Mouse (Mus musculus): ENCODE data around the gene H2afy2. TPM values are rescaled to one million over a fixed set of nuclear protein-coding genes. Genes with fewer than 3 reads are reported as not detected.

The H2afy2 gene
- total RNA-seq (2017), result 0.58 TPM in 1 of 3 replicates, not detected in the others

DNA sequence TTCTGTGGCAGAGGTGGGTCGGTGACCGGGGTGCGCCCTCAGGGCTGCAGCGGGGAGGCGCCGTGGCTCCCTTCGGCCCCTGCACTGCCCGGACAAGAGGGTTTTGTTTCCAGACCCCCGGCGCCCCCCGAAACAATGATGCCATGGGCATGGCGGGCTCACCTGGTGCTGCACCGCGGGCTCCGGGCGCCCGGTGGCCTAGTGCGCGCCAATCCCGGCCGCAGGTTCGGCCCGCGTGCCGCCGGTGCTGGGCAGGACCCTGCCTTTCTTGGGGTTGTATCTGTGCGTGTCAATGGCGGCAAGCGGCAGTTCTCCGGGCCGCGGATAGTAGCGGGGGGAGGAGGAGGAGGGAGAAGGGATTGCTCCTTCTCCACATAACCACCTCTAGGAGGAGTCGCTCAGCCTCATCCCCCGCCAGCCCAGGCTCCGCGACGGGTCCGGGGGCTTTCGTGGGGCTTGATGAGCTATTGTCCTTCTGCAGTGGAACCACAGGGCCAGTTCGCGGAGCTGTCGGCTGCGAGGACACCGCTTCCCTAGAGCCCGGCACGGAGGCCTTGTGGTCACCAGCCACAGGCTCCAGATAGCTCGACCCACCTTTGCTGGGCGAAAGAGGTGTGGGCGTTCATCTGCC lies at the start of gene H2afy2:
TSS of gene H2afy2 (minus strand) at position 527 of the 631 bp plus-strand sequence.
- ATAC-seq (replicated peaks; ENCODE audit: insufficient number of reproducible peaks, low FRiP score, low TSS enrichment, poor library complexity, severe bottlenecking), result no peak

- no peak for ATAC-seq (replicated peaks; ENCODE audit: insufficient number of reproducible peaks, low FRiP score, low TSS enrichment, poor library complexity, severe bottlenecking)
These were observed 48.8 kb upstream of the H2afy2 start for GRCm38 (mm10) chr10:61832713-61833112.

- ATAC-seq (replicated peaks; ENCODE audit: insufficient number of reproducible peaks, low FRiP score, low TSS enrichment, poor library complexity, severe bottlenecking), result no peak
These were observed 47.8 kb upstream of the H2afy2 start for GRCm38 (mm10) chr10:61831741-61832140.

- ATAC-seq (replicated peaks; ENCODE audit: insufficient number of reproducible peaks, low FRiP score, low TSS enrichment, poor library complexity, severe bottlenecking), result no peak
These were observed 47.3 kb upstream of the H2afy2 start for GRCm38 (mm10) chr10:61831251-61831650.

DNA sequence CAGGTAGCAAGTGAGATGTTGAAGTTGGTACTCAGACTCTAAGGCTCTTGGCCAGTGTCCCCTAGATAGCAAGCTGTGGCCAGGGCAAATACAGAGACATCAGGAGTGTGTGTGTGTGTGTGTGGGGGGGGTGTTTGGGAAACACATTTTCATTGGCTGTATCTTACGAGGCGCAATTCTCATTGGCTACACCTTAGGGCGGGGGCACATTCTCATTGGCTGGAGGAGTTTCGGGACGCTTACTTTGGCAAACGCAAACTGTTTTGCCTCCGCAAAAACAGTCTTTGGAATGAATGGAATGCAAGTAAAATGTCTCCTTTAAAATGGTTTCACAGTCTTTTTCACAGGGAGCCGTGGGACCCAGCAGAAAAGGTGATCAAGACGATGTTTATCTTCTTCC lies 46.9 kb upstream of the H2afy2 start:
- ATAC-seq (replicated peaks; ENCODE audit: insufficient number of reproducible peaks, low FRiP score, low TSS enrichment, poor library complexity, severe bottlenecking), result no peak

GRCm38 (mm10) chr10:61829046-61829445 lies 45.1 kb upstream of the H2afy2 start:
- ATAC-seq (replicated peaks; ENCODE audit: insufficient number of reproducible peaks, low FRiP score, low TSS enrichment, poor library complexity, severe bottlenecking), result no peak

DNA sequence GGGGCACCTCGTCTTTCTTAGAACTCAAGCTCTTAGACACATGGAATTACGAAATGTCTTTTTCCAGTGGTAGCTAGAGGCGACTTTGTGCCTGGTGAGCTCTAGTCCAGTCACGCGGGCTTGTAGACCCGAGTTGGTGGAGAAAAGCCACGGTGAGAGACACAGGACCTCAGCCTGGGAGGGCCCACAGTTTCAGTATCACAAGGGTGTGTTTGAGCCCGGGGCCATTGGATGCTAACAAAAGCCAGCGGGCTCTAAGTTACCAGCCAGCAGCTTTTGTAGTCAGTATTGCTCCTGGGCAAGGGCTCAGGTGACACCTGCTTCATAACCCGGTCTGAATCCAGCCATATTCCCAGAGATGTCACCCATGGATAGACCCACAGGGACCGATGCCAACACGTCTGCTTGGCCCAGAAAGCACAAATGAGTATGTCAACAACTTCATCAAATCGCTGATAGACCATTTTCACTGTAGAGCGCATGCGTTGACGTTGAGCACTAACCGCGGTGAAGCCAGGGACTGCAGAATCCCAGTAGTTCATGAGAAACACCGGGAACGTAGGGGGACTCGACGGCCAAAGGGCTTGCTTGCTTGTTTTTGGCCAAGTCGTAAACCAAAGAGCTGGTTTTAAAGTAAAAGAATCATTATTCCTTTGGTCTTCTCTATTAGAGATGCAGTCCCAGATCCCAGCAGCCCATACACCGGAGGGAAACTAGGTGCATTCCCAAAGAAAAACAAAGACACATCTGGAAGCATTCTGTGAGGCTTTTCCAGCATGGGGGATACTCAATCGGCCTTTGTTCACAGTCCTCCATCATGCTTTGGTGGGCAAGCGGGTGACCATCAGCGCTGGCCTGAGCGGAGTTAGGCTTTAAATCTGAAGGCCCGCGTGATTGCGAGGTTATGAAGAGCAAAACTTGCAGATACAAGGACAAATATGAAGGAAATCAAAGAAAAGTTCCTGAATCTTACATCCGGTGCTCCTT lies 44.3 kb upstream of the H2afy2 start:
- ATAC-seq (replicated peaks; ENCODE audit: insufficient number of reproducible peaks, low FRiP score, low TSS enrichment, poor library complexity, severe bottlenecking), result no peak

GRCm38 (mm10) chr10:61826753-61827435 lies 42.9 kb upstream of the H2afy2 start:
- no peak for ATAC-seq (replicated peaks; ENCODE audit: insufficient number of reproducible peaks, low FRiP score, low TSS enrichment, poor library complexity, severe bottlenecking)

- no peak for ATAC-seq (replicated peaks; ENCODE audit: insufficient number of reproducible peaks, low FRiP score, low TSS enrichment, poor library complexity, severe bottlenecking)
These were observed 42.2 kb upstream of the H2afy2 start for GRCm38 (mm10) chr10:61825979-61826752.

DNA sequence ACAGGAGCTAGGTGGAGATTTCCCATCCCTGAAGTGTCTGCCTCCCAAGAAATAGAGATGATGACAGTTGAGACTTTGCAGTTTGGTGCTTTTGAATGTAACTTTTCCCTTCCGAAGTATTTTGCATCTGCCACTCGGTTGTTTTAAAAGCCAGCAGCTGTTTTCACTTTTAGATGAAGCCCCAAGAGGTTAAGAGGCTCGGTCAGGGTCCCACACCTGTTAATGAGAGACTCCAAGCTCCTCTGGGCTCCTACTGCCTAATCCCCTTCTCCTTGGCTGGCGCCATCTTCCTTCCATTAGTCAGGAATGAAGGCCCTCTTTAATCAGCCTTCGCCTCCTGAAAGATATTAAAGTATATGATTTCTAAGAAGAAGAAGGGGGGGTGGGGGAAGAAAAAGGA lies 41.6 kb upstream of the H2afy2 start:
- ATAC-seq (replicated peaks; ENCODE audit: insufficient number of reproducible peaks, low FRiP score, low TSS enrichment, poor library complexity, severe bottlenecking), result no peak

- ATAC-seq (replicated peaks; ENCODE audit: insufficient number of reproducible peaks, low FRiP score, low TSS enrichment, poor library complexity, severe bottlenecking), result no peak
These were observed 39.8 kb upstream of the H2afy2 start for GRCm38 (mm10) chr10:61823731-61824115.

DNA sequence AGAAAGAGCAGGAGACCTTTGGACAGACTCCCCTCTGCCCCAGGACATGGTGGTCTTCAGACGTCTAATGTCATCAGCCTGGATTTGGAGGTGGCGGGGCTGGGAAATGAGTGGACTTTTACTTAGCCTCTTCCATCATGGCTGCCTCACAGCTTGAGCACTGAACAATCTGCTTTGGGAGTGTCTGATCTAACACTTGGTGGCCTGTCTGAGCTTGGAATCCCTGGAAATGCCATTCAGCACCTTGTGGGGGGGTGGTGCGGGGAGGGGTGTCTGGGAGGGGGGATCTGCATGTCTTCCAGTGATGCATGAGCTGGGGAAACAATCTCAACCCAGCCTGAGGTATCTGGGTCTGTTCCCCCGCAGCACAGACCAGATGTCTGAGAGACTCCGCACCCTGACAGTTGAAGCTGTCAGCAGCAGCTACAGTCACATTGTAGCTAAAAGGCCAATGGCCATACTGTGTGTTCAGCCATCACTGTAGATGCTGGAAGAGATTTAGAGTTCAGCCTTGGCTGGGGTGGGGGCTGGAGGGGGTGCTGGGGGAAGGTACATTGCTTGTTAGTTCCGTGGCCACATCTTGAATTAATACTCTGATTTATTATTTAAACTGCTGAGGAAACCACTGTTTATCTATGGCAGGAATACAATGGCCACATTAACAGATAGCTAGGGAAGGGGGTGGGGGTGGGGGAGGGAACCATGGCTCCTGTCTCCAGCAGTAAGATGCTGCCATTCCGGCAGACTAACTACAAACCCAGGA lies 39.2 kb upstream of the H2afy2 start:
- no peak for ATAC-seq (replicated peaks; ENCODE audit: insufficient number of reproducible peaks, low FRiP score, low TSS enrichment, poor library complexity, severe bottlenecking)

DNA sequence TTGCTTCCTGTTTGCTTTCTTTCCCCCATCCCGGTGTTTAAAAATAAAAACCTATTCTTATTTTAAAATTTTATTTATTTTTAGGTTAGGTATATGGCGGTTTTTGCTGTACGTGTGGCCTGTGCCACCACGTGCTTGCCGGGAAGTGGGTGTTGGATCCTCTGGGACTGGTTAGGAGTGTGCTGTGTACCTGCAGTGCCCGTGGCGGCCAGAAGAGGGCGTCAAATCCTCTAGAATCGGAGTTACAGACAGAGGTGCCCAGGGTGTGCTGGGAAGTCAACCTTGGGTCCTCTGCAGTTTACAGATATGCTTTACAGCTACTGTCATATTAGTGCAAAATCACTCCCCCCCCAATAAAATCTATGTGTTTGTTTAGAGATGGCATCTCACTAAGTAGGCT lies 36.1 kb upstream of the H2afy2 start:
- ATAC-seq (replicated peaks; ENCODE audit: insufficient number of reproducible peaks, low FRiP score, low TSS enrichment, poor library complexity, severe bottlenecking), result no peak

DNA sequence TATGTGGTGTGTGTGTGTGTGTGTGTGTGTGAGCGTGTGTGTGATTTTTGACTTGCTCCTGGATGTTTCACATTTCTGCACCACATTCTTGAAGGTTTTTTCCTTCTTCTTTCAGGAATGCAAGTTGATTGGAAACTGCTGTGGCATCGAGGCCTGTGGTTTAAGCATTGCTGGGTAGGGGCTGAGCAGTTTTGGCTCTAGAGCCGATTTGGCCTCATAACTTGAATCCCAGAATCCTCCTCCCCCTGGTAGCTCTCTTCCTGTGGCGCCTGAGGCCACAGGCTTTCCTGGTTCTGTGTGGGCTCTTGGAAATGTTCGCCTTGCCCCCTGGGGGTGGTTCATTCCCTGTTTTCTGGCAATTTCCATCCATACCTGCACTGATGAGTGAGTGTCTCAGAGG lies 28.0 kb upstream of the H2afy2 start:
- ATAC-seq (replicated peaks; ENCODE audit: insufficient number of reproducible peaks, low FRiP score, low TSS enrichment, poor library complexity, severe bottlenecking), result no peak

DNA sequence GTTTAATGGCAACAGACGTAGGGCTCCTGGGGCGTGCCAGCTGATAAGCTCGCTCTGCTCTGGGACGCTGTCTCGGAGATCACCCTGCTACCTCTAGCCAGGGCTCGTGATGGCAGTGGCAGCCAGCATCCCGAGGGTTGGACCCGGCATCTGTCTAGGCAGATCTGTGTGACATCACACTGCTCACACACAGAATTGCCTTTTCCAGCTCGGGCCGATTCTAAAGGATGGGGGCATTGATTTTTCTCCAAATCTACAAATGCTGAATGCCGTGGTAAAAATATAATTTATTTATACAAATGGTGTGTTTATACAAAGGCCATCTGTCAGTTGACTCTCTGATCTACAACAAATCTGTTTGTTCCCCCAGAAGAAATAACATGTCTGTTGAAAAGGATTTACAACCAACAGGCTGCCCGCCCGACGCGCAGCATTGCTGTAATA lies 14.2 kb upstream of the H2afy2 start:
- ATAC-seq (replicated peaks; ENCODE audit: insufficient number of reproducible peaks, low FRiP score, low TSS enrichment, poor library complexity, severe bottlenecking), result no peak

- no peak for ATAC-seq (replicated peaks; ENCODE audit: insufficient number of reproducible peaks, low FRiP score, low TSS enrichment, poor library complexity, severe bottlenecking)
These were observed 11.5 kb upstream of the H2afy2 start for GRCm38 (mm10) chr10:61795458-61795857.

GRCm38 (mm10) chr10:61794971-61795370 lies 11.0 kb upstream of the H2afy2 start:
- ATAC-seq (replicated peaks; ENCODE audit: insufficient number of reproducible peaks, low FRiP score, low TSS enrichment, poor library complexity, severe bottlenecking), result no peak

DNA sequence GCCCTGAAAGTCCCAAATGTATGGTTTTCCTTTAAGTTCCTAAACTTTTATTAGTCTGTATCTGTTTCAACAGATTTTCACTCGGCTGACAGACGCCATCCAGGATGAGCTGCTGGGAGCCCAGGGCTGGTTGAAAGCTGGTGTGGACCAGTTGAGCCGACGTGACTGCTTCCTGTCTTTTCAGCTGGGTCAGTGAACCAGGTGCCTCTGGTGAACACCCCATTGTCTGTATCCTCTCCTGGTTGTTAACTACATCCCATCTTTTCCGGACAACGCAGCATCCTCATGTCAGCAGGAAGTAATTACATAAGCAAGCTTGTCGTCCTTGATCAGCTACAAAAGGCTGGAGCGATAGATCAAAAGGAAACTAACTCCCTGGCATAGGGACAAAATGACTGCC lies 9.1 kb upstream of the H2afy2 start:
- ATAC-seq (replicated peaks; ENCODE audit: insufficient number of reproducible peaks, low FRiP score, low TSS enrichment, poor library complexity, severe bottlenecking), result no peak
